Mouse (Mus musculus): ENCODE measurements around the gene Gramd2. TPM values are rescaled to one million over a fixed set of nuclear protein-coding genes. Genes with fewer than 3 reads are reported as not detected.
A peak's percentile ranks its signal among the peaks of the same experiment; 100 is the strongest.

Gene Gramd2
- polyA plus RNA-seq, 1 experiment = not detected

DNA sequence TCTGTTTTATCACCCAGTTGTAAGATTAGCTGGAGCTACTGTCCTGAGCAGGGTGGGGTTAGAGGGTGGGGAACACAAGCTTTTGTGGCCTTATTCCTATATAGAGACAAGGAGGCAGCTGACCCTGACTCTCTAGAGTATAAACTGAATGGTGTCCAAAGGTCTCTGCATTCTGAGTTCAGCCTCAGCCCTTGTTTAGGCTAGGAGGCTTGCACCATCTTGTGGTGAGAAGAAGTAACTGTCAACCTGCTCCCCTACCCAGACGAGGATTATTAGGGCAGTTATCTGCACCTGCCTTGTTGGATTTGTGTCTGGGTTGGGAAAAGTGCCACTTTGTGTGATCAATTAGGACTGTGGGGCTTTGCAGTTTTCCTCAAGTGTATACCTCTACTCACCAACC lies 1.6 kb upstream of the Gramd2 start:
- Histone ChIP-seq H3K9me3 (ENCODE audit: control insufficient read depth, low read length) (no peaks in the 10 kb centered on the region), H3K27me3 (ENCODE audit: control insufficient read depth) (peaks cover 40% of the 10 kb centered on the region), H3K36me3 (ENCODE audit: control insufficient read depth) (peaks cover 8% of the 10 kb centered on the region; the same call in 1 of the 2 replicates), H3K4me3 (replicated peaks) (no peak overlapping the region), H3K4me1 (ENCODE audit: control insufficient read depth) (peaks cover 14% of the 10 kb centered on the region)
- TF ChIP-seq TAL1 (IDR thresholded peaks at IDR 0.05; ENCODE audit: low read length) = no peak
- TF ChIP-seq GATA1 (IDR thresholded peaks at IDR 0.05; ENCODE audit: low read length) = no peak

DNA sequence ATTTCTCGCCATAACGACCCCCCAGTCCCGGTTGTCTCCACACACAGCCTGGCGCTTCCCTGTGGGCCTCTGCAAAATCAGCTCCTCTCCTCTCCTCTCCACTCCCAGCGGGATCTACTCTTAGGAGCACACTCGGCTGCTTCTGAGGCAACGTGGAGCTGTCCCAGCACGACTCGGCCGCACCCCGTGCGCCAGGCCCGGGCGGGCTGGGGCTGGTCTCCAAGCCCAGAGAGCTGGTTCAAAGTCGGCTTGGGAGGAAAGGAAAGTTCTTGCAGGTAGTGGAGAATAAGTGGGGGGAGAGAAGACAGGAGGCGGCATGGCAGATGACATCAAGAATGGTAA lies 561 bp downstream of the Gramd2 start:
- H3K4me3 ChIP-seq (replicated peaks) = peak overlapping the region; percentile 44
- no peaks in the 10 kb centered on the region for H3K9me3 ChIP-seq (ENCODE audit: control insufficient read depth, low read length)
- 0 out of 2 replicates have a peak, but pooled peaks cover 2% of the 10 kb centered on the region for H3K36me3 ChIP-seq (ENCODE audit: control insufficient read depth)
- H3K4me1 ChIP-seq (ENCODE audit: control insufficient read depth) = peaks cover 11% of the 10 kb centered on the region
- TF ChIP-seq GATA1 (IDR thresholded peaks at IDR 0.05; ENCODE audit: low read length) (no peak), TAL1 (IDR thresholded peaks at IDR 0.05; ENCODE audit: low read length) (no peak)
- H3K27me3 ChIP-seq (ENCODE audit: control insufficient read depth) = peaks cover 45% of the 10 kb centered on the region

DNA sequence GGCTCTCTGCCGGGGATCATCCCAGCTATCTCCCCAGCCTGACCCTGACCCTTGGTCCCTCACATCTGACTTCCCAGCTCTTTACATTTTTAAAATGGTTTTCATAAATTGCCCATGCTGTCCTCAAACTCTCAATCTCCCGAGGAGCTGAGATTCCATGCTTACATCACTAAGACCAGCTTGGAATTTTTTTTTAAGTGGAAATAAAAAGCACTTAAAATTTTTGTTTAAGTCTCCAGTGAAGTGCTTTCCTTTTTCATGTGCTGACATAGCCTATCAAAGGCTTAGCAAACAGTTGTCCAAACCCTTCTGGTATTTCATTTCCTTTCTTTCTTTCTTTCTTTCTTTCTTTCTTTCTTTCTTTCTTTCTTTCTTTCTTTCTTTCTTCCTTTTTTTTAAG lies 4.1 kb downstream of the Gramd2 start:
- H3K4me1 ChIP-seq (ENCODE audit: control insufficient read depth) = peaks cover 14% of the 10 kb centered on the region
- H3K27me3 ChIP-seq (ENCODE audit: control insufficient read depth) = peaks cover 58% of the 10 kb centered on the region
- H3K9me3 ChIP-seq (ENCODE audit: control insufficient read depth, low read length) = no peaks in the 10 kb centered on the region
- no peaks in the 10 kb centered on the region for H3K36me3 ChIP-seq (ENCODE audit: control insufficient read depth)
- no peak overlapping the region for H3K4me3 ChIP-seq (replicated peaks)
- TF ChIP-seq TAL1 (IDR thresholded peaks at IDR 0.05; ENCODE audit: low read length) (no peak), GATA1 (IDR thresholded peaks at IDR 0.05; ENCODE audit: low read length) (no peak)

DNA sequence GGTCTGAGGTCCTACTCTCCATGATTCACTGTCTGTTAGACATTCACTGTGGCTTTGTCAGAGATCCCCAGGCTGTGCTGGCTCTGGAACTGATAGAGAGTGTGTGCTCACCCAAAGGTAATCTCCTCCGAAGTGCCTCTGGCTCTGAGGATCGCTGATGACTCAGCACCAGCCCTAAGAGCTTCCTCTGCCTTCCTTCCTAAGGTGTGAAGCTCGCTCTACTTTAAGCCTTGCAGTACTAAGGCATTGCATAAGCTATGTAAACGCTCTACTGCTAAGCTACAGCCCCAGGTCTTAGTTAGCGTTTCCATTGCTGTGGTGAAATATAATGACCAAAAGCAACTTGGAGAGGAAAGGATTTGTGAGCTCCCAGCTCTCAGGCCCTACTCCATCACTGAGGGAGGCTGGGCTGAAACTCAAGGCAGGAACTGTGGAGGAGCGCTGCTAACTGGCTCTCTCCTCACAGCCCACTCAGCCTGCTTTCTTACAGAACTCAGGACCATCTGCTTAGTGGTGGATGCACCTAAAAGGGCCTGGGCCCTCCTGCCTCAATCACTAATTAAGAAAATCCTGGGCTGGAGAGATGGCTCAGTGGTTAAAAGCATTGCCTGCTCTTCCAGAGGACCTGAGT lies 7.6 kb downstream of the Gramd2 start:
- TF ChIP-seq GATA1 (IDR thresholded peaks at IDR 0.05; ENCODE audit: low read length) (no peak), TAL1 (IDR thresholded peaks at IDR 0.05; ENCODE audit: low read length) (no peak)
- Histone ChIP-seq H3K36me3 (ENCODE audit: control insufficient read depth) (no peaks in the 10 kb centered on the region), H3K27me3 (ENCODE audit: control insufficient read depth) (peaks cover 42% of the 10 kb centered on the region), H3K4me3 (replicated peaks) (no peak overlapping the region), H3K9me3 (ENCODE audit: control insufficient read depth, low read length) (no peaks in the 10 kb centered on the region), H3K4me1 (ENCODE audit: control insufficient read depth) (peaks cover 6% of the 10 kb centered on the region)

DNA sequence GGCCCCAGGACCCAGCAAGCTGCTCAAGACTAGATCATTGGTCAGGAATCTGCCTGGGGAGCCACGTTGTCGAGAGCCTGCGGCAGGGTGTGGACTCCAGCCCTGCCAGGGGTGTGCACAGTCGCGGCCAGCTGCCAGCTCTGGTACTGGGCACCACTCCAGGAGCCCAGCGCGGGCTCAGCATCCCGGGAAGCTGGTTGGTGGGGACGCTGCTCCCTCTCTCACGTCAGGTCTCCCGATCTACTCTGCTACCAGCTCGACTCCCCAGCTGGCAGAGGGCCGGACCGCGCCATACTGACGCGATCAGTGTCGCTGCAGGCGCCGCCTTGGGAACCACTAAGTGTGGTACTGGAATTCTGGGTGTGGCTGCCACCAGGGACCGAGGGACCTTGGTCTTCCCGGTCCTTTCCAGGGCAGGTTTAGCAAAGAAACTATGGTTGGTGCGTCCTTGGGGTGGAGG lies 11.7 kb downstream of the Gramd2 start:
- Histone ChIP-seq H3K36me3 (ENCODE audit: control insufficient read depth) (no peaks in the 10 kb centered on the region), H3K4me3 (replicated peaks) (no peak overlapping the region)
- no peak for TF ChIP-seq GATA1 (IDR thresholded peaks at IDR 0.05; ENCODE audit: low read length)
- TF ChIP-seq TAL1 (IDR thresholded peaks at IDR 0.05; ENCODE audit: low read length) = no peak

DNA sequence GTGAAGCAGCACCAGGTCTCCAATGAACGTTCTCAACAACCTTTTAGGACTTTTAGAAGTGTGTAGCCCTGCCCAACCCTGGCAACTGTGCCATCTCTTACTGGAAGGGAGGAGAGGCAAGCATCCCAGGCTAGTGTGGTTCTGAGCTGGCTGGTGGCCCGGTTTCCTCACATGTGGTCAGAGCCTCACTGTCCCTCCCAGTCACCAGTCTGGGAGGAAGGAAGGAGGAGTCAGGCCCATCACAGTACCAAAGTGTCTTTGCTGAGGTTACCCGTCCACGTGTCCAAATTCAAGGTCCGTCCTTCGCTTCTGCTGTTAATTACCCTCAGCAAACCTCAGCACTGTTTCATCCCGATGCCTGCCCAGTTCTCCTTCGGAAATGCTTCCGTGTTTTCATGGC lies 12.2 kb downstream of the Gramd2 start:
- no peak for TF ChIP-seq TAL1 (IDR thresholded peaks at IDR 0.05; ENCODE audit: low read length)
- TF ChIP-seq GATA1 (IDR thresholded peaks at IDR 0.05; ENCODE audit: low read length) = no peak
- Histone ChIP-seq H3K9me3 (ENCODE audit: control insufficient read depth, low read length) (no peaks in the 10 kb centered on the region), H3K4me3 (replicated peaks) (no peak overlapping the region), H3K36me3 (ENCODE audit: control insufficient read depth) (no peaks in the 10 kb centered on the region), H3K27me3 (ENCODE audit: control insufficient read depth) (peaks cover 22% of the 10 kb centered on the region), H3K4me1 (ENCODE audit: control insufficient read depth) (peaks cover 6% of the 10 kb centered on the region)

More for the DNA sequence above, 11.7 kb downstream of the Gramd2 start:
- Histone ChIP-seq H3K27me3 (ENCODE audit: control insufficient read depth) (peaks cover 21% of the 10 kb centered on the region), H3K4me1 (ENCODE audit: control insufficient read depth) (peaks cover 6% of the 10 kb centered on the region), H3K9me3 (ENCODE audit: control insufficient read depth, low read length) (no peaks in the 10 kb centered on the region)

DNA sequence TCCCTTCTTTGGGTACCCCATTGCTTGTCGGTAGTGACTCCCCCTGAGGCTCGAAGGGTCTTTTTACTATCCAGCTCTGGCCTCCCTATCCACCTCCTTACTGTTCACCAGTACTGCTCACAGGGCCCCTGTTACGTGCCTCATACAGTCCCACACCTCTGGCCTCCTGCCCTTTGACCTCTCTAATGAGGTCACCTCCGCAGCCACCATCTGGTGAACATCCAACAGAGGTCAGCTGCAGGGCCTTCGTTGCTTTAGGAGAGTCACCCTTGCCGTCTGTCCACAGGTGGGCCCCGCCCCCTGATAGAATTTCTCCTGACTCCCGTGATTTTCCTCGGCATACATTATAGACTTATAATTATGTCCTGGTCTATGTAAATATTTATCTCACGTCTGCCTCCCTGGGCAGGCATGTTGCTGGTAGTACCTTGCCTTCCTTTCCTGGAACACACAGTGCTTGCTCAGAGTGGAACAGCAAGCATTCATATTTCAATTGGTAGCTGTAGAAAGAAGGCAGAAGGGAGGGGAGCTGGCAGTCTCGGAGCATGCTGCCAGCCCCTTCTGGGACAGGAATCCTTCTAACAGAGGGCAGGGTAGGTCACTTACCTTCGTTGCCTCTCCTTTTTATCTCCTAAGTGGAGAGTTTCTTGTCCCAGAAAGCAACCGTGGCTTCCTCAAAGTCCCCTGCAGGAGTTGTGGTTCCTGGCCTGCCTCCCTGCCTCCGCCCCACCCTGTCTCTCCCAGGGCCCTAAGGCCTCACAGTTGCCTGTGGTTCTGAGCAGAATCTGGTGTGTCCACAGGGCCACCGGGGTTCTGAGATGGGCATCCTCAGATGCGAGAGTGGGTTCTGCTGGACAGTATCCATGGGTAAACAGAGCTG lies 14.9 kb downstream of the Gramd2 start:
- peaks cover 20% of the 10 kb centered on the region for H3K27me3 ChIP-seq (ENCODE audit: control insufficient read depth)

DNA sequence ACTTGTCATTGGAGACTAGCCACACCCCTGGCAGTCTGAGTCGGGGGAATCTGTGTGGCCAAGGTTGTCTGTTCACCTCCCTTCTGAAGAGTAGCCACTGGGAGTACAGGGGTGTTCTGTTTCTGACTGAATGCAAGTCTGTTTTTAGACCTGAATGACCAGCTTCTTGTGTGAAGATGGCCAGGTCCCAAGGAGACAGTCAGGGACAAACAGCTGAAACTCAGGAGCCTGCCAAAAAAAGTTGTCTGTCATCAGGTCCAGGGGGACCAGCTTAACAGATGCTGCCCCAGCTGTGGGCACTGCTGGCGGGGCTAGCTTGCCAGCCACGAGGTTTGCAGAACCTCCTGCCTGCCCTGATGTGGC lies 15.5 kb downstream of the Gramd2 start:
- 0 out of 2 replicates have a peak, but pooled peaks cover 2% of the 10 kb centered on the region for H3K4me1 ChIP-seq (ENCODE audit: control insufficient read depth)
- H3K36me3 ChIP-seq (ENCODE audit: control insufficient read depth) = no peaks in the 10 kb centered on the region
- H3K9me3 ChIP-seq (ENCODE audit: control insufficient read depth, low read length) = no peaks in the 10 kb centered on the region
- H3K4me3 ChIP-seq (replicated peaks) = no peak overlapping the region
- TF ChIP-seq GATA1 (IDR thresholded peaks at IDR 0.05; ENCODE audit: low read length) = no peak
- no peak for TF ChIP-seq TAL1 (IDR thresholded peaks at IDR 0.05; ENCODE audit: low read length)
- H3K27me3 ChIP-seq (ENCODE audit: control insufficient read depth) = peaks cover 20% of the 10 kb centered on the region

More for the DNA sequence above, 14.9 kb downstream of the Gramd2 start:
- no peak overlapping the region for H3K4me3 ChIP-seq (replicated peaks)
- TF ChIP-seq GATA1 (IDR thresholded peaks at IDR 0.05; ENCODE audit: low read length) (no peak), TAL1 (IDR thresholded peaks at IDR 0.05; ENCODE audit: low read length) (no peak)
- no peaks in the 10 kb centered on the region for H3K36me3 ChIP-seq (ENCODE audit: control insufficient read depth)
- 0 out of 2 replicates have a peak, but pooled peaks cover 2% of the 10 kb centered on the region for H3K4me1 ChIP-seq (ENCODE audit: control insufficient read depth)
- no peaks in the 10 kb centered on the region for H3K9me3 ChIP-seq (ENCODE audit: control insufficient read depth, low read length)

DNA sequence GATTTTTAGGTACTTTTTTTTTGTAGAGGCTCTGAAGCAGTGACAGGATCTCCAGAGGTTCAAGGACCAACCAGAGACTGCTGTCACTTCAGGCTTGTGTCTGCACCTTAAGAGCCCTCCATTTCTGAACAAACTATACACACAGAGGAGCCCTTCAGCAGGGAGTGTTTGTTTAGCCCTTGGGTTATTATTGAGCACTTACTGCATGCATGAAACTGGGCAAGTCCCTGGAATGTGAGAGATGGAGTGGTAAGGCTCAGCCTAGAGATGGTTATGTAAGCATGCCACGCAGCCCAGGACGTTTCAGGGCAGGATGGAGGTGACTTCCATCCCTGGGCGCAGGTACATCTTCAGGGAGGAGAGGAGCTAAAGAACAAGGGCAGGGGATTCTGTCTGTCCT lies 16.4 kb downstream of the Gramd2 start:
- H3K4me3 ChIP-seq (replicated peaks) = no peak overlapping the region
- no peak for TF ChIP-seq TAL1 (IDR thresholded peaks at IDR 0.05; ENCODE audit: low read length)
- no peak for TF ChIP-seq GATA1 (IDR thresholded peaks at IDR 0.05; ENCODE audit: low read length)
- 0 out of 2 replicates have a peak, but pooled peaks cover 2% of the 10 kb centered on the region for H3K4me1 ChIP-seq (ENCODE audit: control insufficient read depth)
- H3K9me3 ChIP-seq (ENCODE audit: control insufficient read depth, low read length) = no peaks in the 10 kb centered on the region
- H3K36me3 ChIP-seq (ENCODE audit: control insufficient read depth) = no peaks in the 10 kb centered on the region
- peaks cover 20% of the 10 kb centered on the region for H3K27me3 ChIP-seq (ENCODE audit: control insufficient read depth)
